Mouse (Mus musculus) liver, embryonic 15.5 days (tissue): Measurements from ENCODE around the gene Birc6. TPM values are rescaled to one million over a fixed set of nuclear protein-coding genes. Genes with fewer than 3 reads are reported as not detected.

ENCODE experiments used
- ATAC-seq: fragments of 200-750 bp; cut with Nextera tagmentation; 2 replicates; pipeline ENCODE4 v1.8.0; 2017; ENCODE audit warnings: moderate number of reproducible peaks, mild to moderate bottlenecking, moderate library complexity; ENCODE audit not compliant: insufficient read depth
- H3K27ac ChIP-seq: fragments of 300-500 bp; sonication (generic); replicated peaks from 2 replicates; pipeline ENCODE4 v1.5.1; 2015; ENCODE audit warnings: mild to moderate bottlenecking, inconsistent platforms
- H3K27me3 ChIP-seq: fragments of 300-500 bp; sonication (generic); 2 replicates; pipeline ENCODE4 v1.6.1; 2015; ENCODE audit warnings: mild to moderate bottlenecking, inconsistent platforms
- H3K36me3 ChIP-seq: fragments of 300-500 bp; sonication (generic); replicated peaks from 2 replicates; pipeline ENCODE4 v1.6.1; 2015; ENCODE audit warnings: moderate library complexity, mild to moderate bottlenecking, inconsistent platforms
- H3K4me1 ChIP-seq: fragments of 300-500 bp; sonication (generic); replicated peaks from 2 replicates; pipeline ENCODE4 v1.6.1; 2015; ENCODE audit warnings: inconsistent platforms
- H3K4me2 ChIP-seq: fragments of 300-500 bp; sonication (generic); 2 replicates; pipeline ENCODE4 v1.6.1; 2015; ENCODE audit warnings: moderate library complexity, mild to moderate bottlenecking, inconsistent platforms
- H3K4me3 ChIP-seq: fragments of 300-500 bp; sonication (generic); replicated peaks from 2 replicates; pipeline ENCODE4 v1.5.1; 2015; ENCODE audit warnings: mild to moderate bottlenecking, inconsistent platforms
- H3K9ac ChIP-seq: fragments of 300-500 bp; sonication (generic); 2 replicates; pipeline ENCODE4 v1.6.1; 2015; ENCODE audit warnings: moderate library complexity, mild to moderate bottlenecking, inconsistent platforms
- H3K9me3 ChIP-seq: fragments of 300-500 bp; sonication (generic); replicated peaks from 2 replicates; pipeline ENCODE4 v1.6.1; 2016; ENCODE audit warnings: inconsistent platforms
- WGBS: fragments of 180-500 bp; shearing (Covaris S2); methylation state at CpG from one replicate; pipeline ENCODE4 v1.1.7; 2015; ENCODE audit warnings: mixed read lengths; ENCODE audit not compliant: insufficient replicate concordance; 5-methylcytosine and 5-hydroxymethylcytosine counted together
- polyA plus RNA-seq: library from polyadenylated mRNA; unstranded; fragments of >200 nt; fragmentation: Nextera tagmentation; extraction: Ambion mirVana; gene quantifications from 2 replicates; pipeline ENCODE4 v1.2.1, GENCODE M21; 2015

Birc6 gene
- polyA plus RNA-seq, 1 experiment from 2014 or later = 26.1 TPM

DNA sequence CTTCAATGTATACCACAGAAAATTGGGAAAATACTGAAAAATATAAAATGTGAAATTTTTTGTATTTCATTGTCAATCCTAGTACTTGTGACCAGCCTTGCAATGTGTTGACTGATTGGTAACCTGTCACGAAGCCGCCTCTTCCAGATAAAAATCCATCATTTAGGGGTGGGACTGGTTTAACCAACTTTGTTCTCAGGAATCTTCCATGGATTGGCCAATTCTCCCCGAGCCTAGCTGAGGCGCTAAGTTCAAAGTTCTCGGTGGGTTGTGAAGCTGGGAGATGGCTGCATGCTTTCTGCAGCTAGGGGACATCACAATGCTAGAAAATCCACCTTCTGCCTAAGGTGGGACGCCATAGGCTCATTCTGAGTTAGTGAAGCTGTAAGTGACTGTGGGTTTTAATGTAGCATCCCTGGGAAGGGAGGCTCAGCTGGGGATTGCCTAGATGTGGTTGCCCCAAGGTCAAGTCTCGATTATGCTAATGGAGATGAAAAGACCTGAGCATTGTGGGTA is 179.6 kb downstream of the Birc6 start:
- Histone ChIP-seq H3K36me3 (peaks cover 15% of the 10 kb centered on the region; the same call in 1 of the 2 replicates), H3K9ac (no peak overlapping the region), H3K4me2 (no peak overlapping the region), H3K9me3 (no peaks in the 10 kb centered on the region), H3K4me3 (no peak overlapping the region), H3K27ac (no peak overlapping the region), H3K27me3 (no peaks in the 10 kb centered on the region), H3K4me1 (peaks cover 13% of the 10 kb centered on the region)
- 67% methylated on average over 7 of the region's 7 CpGs for WGBS
- ATAC-seq = no peak

DNA sequence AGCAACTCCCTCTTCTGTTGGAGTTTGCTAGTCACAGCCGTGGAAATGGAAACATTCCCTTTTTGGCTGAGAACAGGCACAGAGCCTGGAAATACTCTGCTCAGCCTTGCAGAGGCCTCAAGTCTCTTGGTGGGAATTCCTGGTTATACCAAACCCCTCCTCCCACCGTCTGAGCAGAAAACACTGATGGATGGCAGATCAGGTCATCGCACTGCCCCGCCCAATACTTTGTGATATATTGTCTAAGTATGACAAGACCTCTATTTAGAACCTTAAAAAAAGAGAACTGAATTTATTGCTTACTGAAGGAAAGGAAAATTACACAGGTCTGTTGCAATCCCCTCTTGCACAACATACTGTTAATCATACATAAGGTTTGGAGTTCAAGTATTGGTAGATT is 182.6 kb downstream of the Birc6 start:
- no peak overlapping the region for H3K27ac ChIP-seq
- H3K4me3 ChIP-seq = no peak overlapping the region
- H3K9me3 ChIP-seq = no peaks in the 10 kb centered on the region
- H3K36me3 ChIP-seq = no peaks in the 10 kb centered on the region
- H3K4me2 ChIP-seq = no peak overlapping the region
- no peaks in the 10 kb centered on the region for H3K27me3 ChIP-seq
- ATAC-seq = no peak
- peaks cover 13% of the 10 kb centered on the region for H3K4me1 ChIP-seq
- WGBS = 50% methylated on average over 4 of the region's 4 CpGs
- no peak overlapping the region for H3K9ac ChIP-seq

- Histone ChIP-seq H3K36me3 (no peaks in the 10 kb centered on the region), H3K27ac (no peak overlapping the region), H3K4me1 (peaks cover 13% of the 10 kb centered on the region), H3K9ac (no peak overlapping the region), H3K27me3 (no peaks in the 10 kb centered on the region), H3K9me3 (no peaks in the 10 kb centered on the region), H3K4me3 (no peak overlapping the region), H3K4me2 (no peak overlapping the region; the same call in 1 of the 2 replicates)
- 30% methylated on average over 8 of the region's 8 CpGs for WGBS
- ATAC-seq = peak; percentile 33; the same call in 1 of the 2 replicates
Observed at GRCm38 (mm10) chr17:74711627-74712026, 183.5 kb downstream of the Birc6 start.

DNA sequence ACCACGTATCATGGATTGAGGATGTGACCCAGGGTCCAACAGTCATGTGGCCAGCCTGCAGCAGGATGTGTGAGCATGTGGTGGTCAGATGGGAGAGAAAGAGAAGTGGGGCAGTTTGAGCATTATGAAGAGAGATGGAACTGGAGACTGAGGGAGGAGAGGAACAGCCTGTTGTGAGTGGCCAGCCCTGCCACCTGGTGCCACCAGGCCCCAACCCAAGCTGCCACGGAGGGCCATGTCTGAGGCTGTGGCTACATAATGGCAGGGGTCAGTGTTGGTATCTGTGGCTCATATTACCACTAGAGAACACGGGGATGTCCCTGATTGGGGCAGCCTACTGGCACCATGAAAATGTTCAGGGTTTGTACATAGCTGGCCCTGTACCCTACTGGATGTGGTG is 187.0 kb downstream of the Birc6 start:
- Histone ChIP-seq H3K4me3 (no peak overlapping the region), H3K4me2 (no peak overlapping the region), H3K4me1 (peaks cover 27% of the 10 kb centered on the region), H3K27me3 (no peaks in the 10 kb centered on the region), H3K9ac (no peak overlapping the region), H3K36me3 (no peaks in the 10 kb centered on the region), H3K27ac (no peak overlapping the region), H3K9me3 (no peaks in the 10 kb centered on the region)
- WGBS = 43% methylated on average over 3 of the region's 3 CpGs
- no peak for ATAC-seq

DNA sequence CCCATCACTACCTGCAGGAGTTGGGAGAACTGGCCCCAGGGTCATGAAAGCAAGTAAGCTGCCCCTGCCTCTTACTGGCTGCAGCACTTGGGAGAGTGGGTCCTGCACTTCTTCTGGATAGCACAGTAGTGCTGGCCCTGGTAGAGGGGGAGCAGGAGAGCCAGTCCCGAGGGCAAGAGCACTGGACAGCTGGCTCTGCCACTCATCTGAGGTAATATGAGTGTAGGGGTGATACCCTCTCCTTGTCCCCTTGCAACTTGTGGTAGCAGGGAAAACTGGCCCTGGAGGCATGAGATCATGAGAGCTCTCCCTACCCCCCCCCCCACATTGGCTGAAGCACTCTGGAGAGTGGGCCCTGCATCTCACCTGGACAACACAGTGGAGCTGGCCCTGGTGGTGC is 187.6 kb downstream of the Birc6 start:
- ATAC-seq = no peak
- Histone ChIP-seq H3K9ac (no peak overlapping the region), H3K4me2 (no peak overlapping the region), H3K27ac (no peak overlapping the region), H3K36me3 (0 out of 2 replicates have a peak, but pooled peaks cover 1% of the 10 kb centered on the region), H3K9me3 (no peaks in the 10 kb centered on the region), H3K4me3 (no peak overlapping the region), H3K27me3 (no peaks in the 10 kb centered on the region), H3K4me1 (peaks cover 22% of the 10 kb centered on the region)
- 58% methylated on average over 1 of the region's 1 CpGs for whole genome bisulfite sequencing

DNA sequence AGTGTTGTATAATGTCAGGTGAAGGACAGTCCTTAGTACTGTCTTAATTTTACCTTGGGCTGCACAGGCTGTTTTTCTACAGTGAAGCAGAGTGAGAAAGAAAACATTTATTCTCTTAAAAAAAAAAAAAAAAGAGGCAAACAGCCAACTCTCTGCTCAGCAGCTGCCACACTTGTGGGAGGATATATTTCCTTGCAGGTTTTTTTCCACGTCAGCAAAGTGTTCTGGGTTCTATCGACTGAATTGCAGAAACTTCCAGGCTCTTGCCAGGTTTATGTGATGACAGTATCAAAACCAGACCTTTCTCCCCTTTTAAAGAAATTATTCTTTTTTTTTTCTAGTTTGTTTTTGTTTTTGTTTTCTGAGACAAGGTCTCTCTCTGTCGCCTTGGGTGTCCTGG is 188.5 kb downstream of the Birc6 start:
- no peak for ATAC-seq
- peak overlapping the region; percentile 69 for H3K4me3 ChIP-seq
- no peak overlapping the region for H3K9ac ChIP-seq
- H3K27me3 ChIP-seq = no peaks in the 10 kb centered on the region
- peaks cover 18% of the 10 kb centered on the region for H3K4me1 ChIP-seq
- H3K27ac ChIP-seq = no peak overlapping the region
- H3K9me3 ChIP-seq = no peaks in the 10 kb centered on the region
- WGBS = 57% methylated on average over 3 of the region's 3 CpGs
- H3K36me3 ChIP-seq = peaks cover 9% of the 10 kb centered on the region; the same call in 1 of the 2 replicates
- peak overlapping the region; percentile 88 for H3K4me2 ChIP-seq

GRCm38 (mm10) chr17:74717091-74717617 is 189.1 kb downstream of the Birc6 start:
- H3K9ac ChIP-seq = peak overlapping the region; percentile 56
- 6% methylated on average over 14 of the region's 14 CpGs for WGBS
- peak; percentile 32; the same call in 1 of the 2 replicates for ATAC-seq
- peak overlapping the region; percentile 69 for H3K4me3 ChIP-seq
- H3K4me2 ChIP-seq = peak overlapping the region; percentile 88
- peak overlapping the region; percentile 29 for H3K27ac ChIP-seq
- H3K36me3 ChIP-seq = peaks cover 14% of the 10 kb centered on the region; the same call in 1 of the 2 replicates
- H3K27me3 ChIP-seq = no peaks in the 10 kb centered on the region
- H3K9me3 ChIP-seq = no peaks in the 10 kb centered on the region
- H3K4me1 ChIP-seq = peaks cover 14% of the 10 kb centered on the region

DNA sequence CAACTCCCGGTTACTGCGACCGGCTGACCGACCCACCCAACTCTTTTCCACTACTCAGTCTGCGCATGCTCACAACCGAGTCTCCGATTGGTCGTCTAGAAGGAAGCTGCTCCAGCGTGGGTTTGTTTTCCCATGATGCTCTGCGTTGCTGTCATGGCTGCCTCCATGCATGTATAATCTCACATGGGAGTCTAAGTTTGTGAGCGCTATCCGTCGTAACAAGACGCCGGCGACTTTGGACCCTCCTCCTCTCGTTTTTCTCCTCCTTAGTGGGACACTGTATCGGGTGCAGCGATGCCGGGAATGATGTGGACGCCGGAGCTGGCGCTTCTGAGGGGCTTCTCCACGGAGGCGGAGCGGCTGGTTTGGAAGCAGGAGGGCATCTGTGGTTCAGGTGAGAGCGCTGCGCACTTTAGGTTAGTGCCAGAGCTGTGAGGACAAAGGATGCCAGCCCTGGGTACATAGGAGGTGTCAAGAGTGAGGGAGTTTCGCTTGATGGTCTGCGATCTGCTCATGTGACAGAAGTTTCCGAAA is 189.6 kb downstream of the Birc6 start, which contains the start of gene Ttc27:
TSS of gene Ttc27 (plus strand) at position 115 of the 534 bp plus-strand sequence.
- Histone ChIP-seq H3K4me3 (peak within 1 kb of the TSS; percentile 69), H3K27me3 (no peaks in the 10 kb centered on the region), H3K9ac (peak within 1 kb of the TSS; percentile 56), H3K9me3 (no peaks in the 10 kb centered on the region), H3K4me2 (peak within 1 kb of the TSS; percentile 88), H3K4me1 (peaks cover 14% of the 10 kb centered on the region), H3K27ac (peak within 1 kb of the TSS; percentile 29), H3K36me3 (peaks cover 16% of the 10 kb centered on the region; the same call in 1 of the 2 replicates)
- peak; percentile 77 for ATAC-seq
- under 1% methylated on average over 31 of the region's 31 CpGs for WGBS

GRCm38 (mm10) chr17:74732872-74733271 is 204.8 kb downstream of the Birc6 start:
- Histone ChIP-seq H3K27ac (no peak overlapping the region), H3K4me3 (no peak overlapping the region), H3K27me3 (no peaks in the 10 kb centered on the region), H3K4me2 (no peak overlapping the region), H3K9me3 (no peaks in the 10 kb centered on the region), H3K9ac (no peak overlapping the region), H3K36me3 (no peaks in the 10 kb centered on the region; the same call in 1 of the 2 replicates), H3K4me1 (no peaks in the 10 kb centered on the region)
- no peak for ATAC-seq

DNA sequence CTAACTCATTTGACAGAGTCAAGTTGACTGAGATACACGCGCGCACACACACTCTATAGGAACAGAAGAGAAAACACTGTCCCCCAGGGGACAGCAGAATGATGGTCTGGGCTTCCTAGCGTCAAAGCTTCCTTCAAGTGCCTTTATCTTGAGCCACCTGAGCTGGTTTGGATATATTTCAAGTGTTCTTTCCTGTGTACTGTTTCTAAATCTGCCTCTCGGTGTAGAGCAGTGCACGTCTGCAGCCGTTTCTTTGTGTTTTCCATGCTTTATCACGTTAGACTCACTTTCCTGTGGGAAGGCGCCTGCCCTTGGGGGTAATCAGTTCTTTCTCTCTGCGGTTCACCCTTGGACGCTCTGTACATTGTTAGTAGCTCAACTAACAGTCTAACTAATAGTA is 207.3 kb downstream of the Birc6 start:
- Histone ChIP-seq H3K4me3 (no peak overlapping the region), H3K9me3 (no peaks in the 10 kb centered on the region), H3K36me3 (peaks cover 3% of the 10 kb centered on the region; the same call in 1 of the 2 replicates), H3K9ac (no peak overlapping the region), H3K27ac (no peak overlapping the region), H3K4me1 (no peaks in the 10 kb centered on the region), H3K4me2 (no peak overlapping the region), H3K27me3 (no peaks in the 10 kb centered on the region)
- WGBS = 58% methylated on average over 11 of the region's 11 CpGs
- no peak for ATAC-seq

GRCm38 (mm10) chr17:74749659-74750058 is 221.6 kb downstream of the Birc6 start:
- no peak overlapping the region for H3K9ac ChIP-seq
- 54% methylated on average over 1 of the region's 1 CpGs for WGBS
- no peak for ATAC-seq
- H3K36me3 ChIP-seq = no peaks in the 10 kb centered on the region
- H3K4me3 ChIP-seq = no peak overlapping the region
- H3K27me3 ChIP-seq = no peaks in the 10 kb centered on the region
- no peak overlapping the region for H3K27ac ChIP-seq
- no peaks in the 10 kb centered on the region for H3K9me3 ChIP-seq
- H3K4me1 ChIP-seq = no peaks in the 10 kb centered on the region
- no peak overlapping the region for H3K4me2 ChIP-seq
